Mouse (Mus musculus) E14TG2a.4 (cell line): ENCODE data around the gene Mybph.

ENCODE experiments used
- NANOG ChIP-seq: IDR thresholded peaks from 2 replicates; pipeline ENCODE4 v1.6.1; 2014; ENCODE audit warnings: borderline replicate concordance, low read length, mixed read lengths
- POU5F1 ChIP-seq: IDR thresholded peaks from 2 replicates; pipeline ENCODE4 v1.6.1; 2014; ENCODE audit warnings: low read length, borderline replicate concordance

DNA sequence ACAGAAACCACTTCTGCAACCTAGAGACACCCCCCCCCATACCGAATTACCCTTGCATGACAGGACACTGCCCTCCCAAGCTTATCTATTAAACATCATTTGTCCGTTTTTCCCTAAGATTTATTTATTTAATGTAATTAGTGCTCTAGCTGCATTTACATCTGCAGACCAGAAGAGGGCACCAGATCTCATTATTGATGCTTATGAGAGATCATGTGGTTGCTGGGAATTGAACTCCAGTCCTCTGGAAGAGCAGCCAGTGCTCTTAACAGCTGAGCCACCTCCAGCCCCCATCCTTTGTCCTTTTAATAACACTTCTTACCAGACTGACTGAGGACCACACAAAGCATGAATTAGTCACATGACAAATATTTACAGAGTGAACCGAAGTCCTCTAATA is 38.6 kb upstream of the Mybph start:
- TF ChIP-seq POU5F1 (no peak), NANOG (no peak)
